Mouse (Mus musculus): Measurements from ENCODE around the gene Cish. TPM values are rescaled to one million over a fixed set of nuclear protein-coding genes. Genes with fewer than 3 reads are reported as not detected.

Cish gene
- total and polyA plus RNA-seq, 3 experiments = 10.0 to 24.5 TPM; not detected in 1

DNA sequence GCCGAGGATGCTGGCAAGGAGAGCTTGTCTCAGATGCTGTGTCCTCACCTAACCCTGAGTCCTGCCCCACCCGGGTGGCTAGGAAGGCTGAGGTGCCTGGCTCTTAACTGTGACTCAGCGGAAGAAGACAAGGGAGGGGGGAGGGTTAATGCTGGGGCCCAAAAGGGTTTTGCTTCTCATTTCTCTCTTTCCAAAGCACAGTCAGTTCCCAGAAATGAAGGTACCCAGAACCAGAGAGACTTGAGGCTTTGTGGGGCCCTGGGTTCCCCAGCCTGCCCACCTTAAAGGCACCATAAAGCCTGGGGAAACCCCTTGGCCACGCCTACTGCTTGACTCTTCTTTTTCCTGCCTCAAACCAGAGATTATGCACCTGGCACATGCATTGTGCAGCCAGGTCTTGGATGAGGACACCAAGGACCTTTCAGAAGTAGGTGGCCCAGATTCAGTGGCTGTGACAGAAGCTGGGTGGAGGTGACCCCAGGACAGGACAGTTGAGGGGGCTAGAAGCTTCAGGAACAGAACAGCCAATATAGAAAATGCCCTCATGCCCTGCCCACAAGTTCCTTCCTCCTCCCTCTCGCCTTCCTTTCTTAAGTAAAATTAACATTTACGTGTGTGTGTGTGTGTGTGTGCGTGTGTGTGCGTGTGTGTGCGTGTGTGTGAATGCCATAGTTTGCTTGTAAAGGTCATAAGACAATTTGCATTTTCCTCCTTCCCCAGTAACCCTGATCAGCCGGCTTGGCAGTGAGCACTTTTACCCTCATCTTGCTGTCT lies 17.2 kb downstream of the Cish start (continued):
- no peak for TF ChIP-seq ZNF384 (IDR thresholded peaks at IDR 0.05; ENCODE audit: low read depth, low read length)
- peak; percentile 48; the same call in 1 of the 2 replicates for TF ChIP-seq RCOR1 (IDR thresholded peaks at IDR 0.05; ENCODE audit: low read depth, low read length)
- no peak for TF ChIP-seq ZC3H11A (IDR thresholded peaks at IDR 0.05; ENCODE audit: low read depth, low read length)
- no peak for TF ChIP-seq TAL1 (IDR thresholded peaks at IDR 0.05; ENCODE audit: low read length)
- no peak for TF ChIP-seq UBTF (IDR thresholded peaks at IDR 0.05; ENCODE audit: borderline replicate concordance, insufficient read depth, low read depth, low read length)
- TF ChIP-seq POLR2AphosphoS2 (IDR thresholded peaks at IDR 0.05; ENCODE audit: low read length) = peak; percentile 77; the same call in 1 of the 2 replicates
- TF ChIP-seq ETS1 (IDR thresholded peaks at IDR 0.05; ENCODE audit: low read depth, low read length) = peak; percentile 87
- no peak for TF ChIP-seq MEF2A (IDR thresholded peaks at IDR 0.05; ENCODE audit: extremely low read depth, insufficient replicate concordance, low read depth, low read length, poor library complexity, severe bottlenecking)
- no peak for TF ChIP-seq USF1 (IDR thresholded peaks at IDR 0.05; ENCODE audit: low read depth, low read length)
- TF ChIP-seq NELFE (IDR thresholded peaks at IDR 0.05; ENCODE audit: low read depth, low read length) = peak; percentile 87
- TF ChIP-seq TBP (IDR thresholded peaks at IDR 0.05; ENCODE audit: low read depth, low read length) = peak; percentile 88
- peak; percentile 57 for TF ChIP-seq HCFC1 (IDR thresholded peaks at IDR 0.05; ENCODE audit: low read depth, low read length)
- no peak for TF ChIP-seq ELF1 (IDR thresholded peaks at IDR 0.05; ENCODE audit: low read depth, low read length)
- no peak for TF ChIP-seq SMC3 (IDR thresholded peaks at IDR 0.05; ENCODE audit: low read depth, low read length)
- TF ChIP-seq MXI1 (IDR thresholded peaks at IDR 0.05; ENCODE audit: low read depth, low read length) = peak; percentile 23
- peak; percentile 82 for TF ChIP-seq SIN3A (IDR thresholded peaks at IDR 0.05; ENCODE audit: low read length)
- no peak for TF ChIP-seq USF2 (IDR thresholded peaks at IDR 0.05; ENCODE audit: borderline replicate concordance in 1 of 2, insufficient read depth in 1 of 2, low read depth in 1 of 2, low read length in 2 of 2)
- TF ChIP-seq MYB (IDR thresholded peaks at IDR 0.05; ENCODE audit: low read depth, low read length) = no peak
- TF ChIP-seq KAT2A (conservative IDR thresholded peaks at IDR 0.05; ENCODE audit: low read depth, low read length) = no peak; the same call in 1 of the 2 replicates
- TF ChIP-seq ZMIZ1 (IDR thresholded peaks at IDR 0.05; ENCODE audit: low read depth, low read length) = no peak; the same call in 1 of the 2 replicates

DNA sequence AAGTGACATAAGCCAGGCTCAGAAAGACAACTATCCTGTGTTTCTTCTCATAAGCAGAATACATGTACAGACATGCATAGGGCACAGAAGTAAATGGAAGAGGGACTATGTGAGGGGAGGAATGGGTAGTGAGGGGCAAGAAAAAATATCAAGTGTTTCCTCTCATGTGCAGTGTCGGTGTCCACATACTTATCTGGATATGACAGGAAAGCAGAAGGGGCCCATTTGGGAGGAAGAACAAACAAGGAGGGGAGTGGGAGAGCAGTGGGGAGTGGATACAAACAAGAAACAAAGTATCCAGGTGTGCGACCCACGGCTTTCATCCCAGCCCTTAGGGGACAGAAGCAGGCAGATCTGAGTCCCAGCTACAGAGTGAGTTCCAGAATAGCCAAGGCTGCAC lies 18.1 kb downstream of the Cish start:
- Histone ChIP-seq H3K79me2 (ENCODE audit: control insufficient read depth, insufficient read depth, low read length, poor library complexity) (no peaks in the 10 kb centered on the region), H3K9me3 (replicated peaks; ENCODE audit: insufficient read depth, low read length) (no peaks in the 10 kb centered on the region), H3K27ac (ENCODE audit: control insufficient read depth, low read depth, low read length) (peak overlapping the region; percentile 85), H3K4me3 (ENCODE audit: control insufficient read depth in 1 of 2, insufficient read depth in 1 of 2, low read depth in 2 of 2, low read length in 2 of 2) (peak overlapping the region in 1 of 2 experiments; percentile 35; a peak in 2 of 4 replicates), H3K36me3 (ENCODE audit: control insufficient read depth in 1 of 2, insufficient read depth in 2 of 2, low read length in 2 of 2) (peaks cover 0 to 19% of the 10 kb centered on the region in 2 experiments; a peak in 2 of 4 replicates), H3K4me1 (ENCODE audit: control insufficient read depth in 1 of 2, insufficient read depth in 2 of 2, low read length in 2 of 2) (peaks cover 15 to 22% of the 10 kb centered on the region in 2 experiments), H3K9ac (ENCODE audit: control insufficient read depth, low read depth, low read length, poor library complexity, severe bottlenecking) (peak overlapping the region; percentile 47), H3K27me3 (ENCODE audit: control insufficient read depth in 1 of 2, insufficient read depth in 2 of 2, low read length in 2 of 2) (no peaks in the 10 kb centered on the region)
- no peak for TF ChIP-seq E2F4 (IDR thresholded peaks at IDR 0.05; ENCODE audit: borderline replicate concordance, low read depth, low read length)
- TF ChIP-seq MAZ (IDR thresholded peaks at IDR 0.05; ENCODE audit: low read depth, low read length) = peak; percentile 65; the same call in 1 of the 2 replicates
- no peak for TF ChIP-seq NRF1 (IDR thresholded peaks at IDR 0.05; ENCODE audit: insufficient read depth, low read depth, low read length, poor library complexity, severe bottlenecking)
- peak; percentile 63 for TF ChIP-seq SIN3A (IDR thresholded peaks at IDR 0.05; ENCODE audit: low read length)
- TF ChIP-seq MYB (IDR thresholded peaks at IDR 0.05; ENCODE audit: low read depth, low read length) = no peak
- TF ChIP-seq ZC3H11A (IDR thresholded peaks at IDR 0.05; ENCODE audit: low read depth, low read length) = no peak
- peak; percentile 46; the same call in 1 of the 2 replicates for TF ChIP-seq GATA1 (IDR thresholded peaks at IDR 0.05; ENCODE audit: low read depth, low read length)
- TF ChIP-seq TAL1 (IDR thresholded peaks at IDR 0.05; ENCODE audit: low read length) = peak; percentile 50
- TF ChIP-seq MEF2A (IDR thresholded peaks at IDR 0.05; ENCODE audit: extremely low read depth, insufficient replicate concordance, low read depth, low read length, poor library complexity, severe bottlenecking) = no peak
- TF ChIP-seq MYC (IDR thresholded peaks at IDR 0.05; ENCODE audit: low read depth, low read length) = no peak
- no peak for TF ChIP-seq TBP (IDR thresholded peaks at IDR 0.05; ENCODE audit: low read depth, low read length)
- peak; percentile 60; the same call in 1 of the 2 replicates for TF ChIP-seq BHLHE40 (IDR thresholded peaks at IDR 0.05; ENCODE audit: borderline replicate concordance, low read depth, low read length)
- peak; percentile 45 to 50; a peak in 2 of 4 replicates for TF ChIP-seq EP300 (IDR thresholded peaks at IDR 0.05; ENCODE audit: low read depth in 1 of 2, low read length in 2 of 2)
- no peak for TF ChIP-seq RAD21 (IDR thresholded peaks at IDR 0.05; ENCODE audit: low read depth, low read length)
- TF ChIP-seq CHD1 (IDR thresholded peaks at IDR 0.05; ENCODE audit: low read depth, low read length) = 0 out of 2 replicates have a peak, but pooled peaks have one; percentile 2
- peak; percentile 41; the same call in 1 of the 2 replicates for TF ChIP-seq TCF12 (IDR thresholded peaks at IDR 0.05; ENCODE audit: low read depth, low read length)
- no peak for TF ChIP-seq RCOR1 (IDR thresholded peaks at IDR 0.05; ENCODE audit: low read depth, low read length)
- no peak; the same call in 1 of the 2 replicates for TF ChIP-seq ETS1 (IDR thresholded peaks at IDR 0.05; ENCODE audit: low read depth, low read length)
- peak; percentile 34; the same call in 1 of the 2 replicates for TF ChIP-seq NELFE (IDR thresholded peaks at IDR 0.05; ENCODE audit: low read depth, low read length)
- DNase-seq (ENCODE audit: low read depth, low spot score) = peak; percentile 49
